Mouse (Mus musculus) WW6 (cell line): ENCODE data around the gene Nccrp1.
"Not testable (repeated sequence)": the region's sequence is repeated elsewhere in the genome, so short reads cannot be mapped to it uniquely, and the experiment has no call there.

Source experiments
- DNase-seq: peaks from one replicate; pipeline ENCODE4 v3.0.0-alpha.2; 2013; ENCODE audit warnings: low read depth, low spot score

Nccrp1 gene

GRCm38 (mm10) chr7:28522536-28522935, 24.5 kb downstream of the Nccrp1 start, which contains the start of gene Ifnl3:
TSS of gene Ifnl3 (plus strand) at chr7:28522836.
- not testable (repeated sequence) for DNase-seq

GRCm38 (mm10) chr7:28511441-28511840, 35.6 kb downstream of the Nccrp1 start:
- DNase-seq, result no peak

- not testable (repeated sequence) for DNase-seq
Observed at GRCm38 (mm10) chr7:28510405-28510974, 36.6 kb downstream of the Nccrp1 start, which contains the start of gene Ifnl2. TSS of gene Ifnl2 (minus strand) at chr7:28510455.

- DNase-seq, result not testable (repeated sequence)
Observed at GRCm38 (mm10) chr7:28509121-28509520, 37.9 kb downstream of the Nccrp1 start.

GRCm38 (mm10) chr7:28505585-28505984, 41.5 kb downstream of the Nccrp1 start:
- no peak for DNase-seq

- no peak for DNase-seq
Observed at GRCm38 (mm10) chr7:28495426-28495825, 51.6 kb downstream of the Nccrp1 start.
